Mouse (Mus musculus) ovary, adult 18-20 months (tissue): ENCODE measurements around the gene Defb22.

Source experiments
- DNase-seq: peaks from one replicate; pipeline ENCODE4 v3.0.0; 2022; ENCODE audit warnings: low spot score, mixed read lengths

The Defb22 gene

DNA sequence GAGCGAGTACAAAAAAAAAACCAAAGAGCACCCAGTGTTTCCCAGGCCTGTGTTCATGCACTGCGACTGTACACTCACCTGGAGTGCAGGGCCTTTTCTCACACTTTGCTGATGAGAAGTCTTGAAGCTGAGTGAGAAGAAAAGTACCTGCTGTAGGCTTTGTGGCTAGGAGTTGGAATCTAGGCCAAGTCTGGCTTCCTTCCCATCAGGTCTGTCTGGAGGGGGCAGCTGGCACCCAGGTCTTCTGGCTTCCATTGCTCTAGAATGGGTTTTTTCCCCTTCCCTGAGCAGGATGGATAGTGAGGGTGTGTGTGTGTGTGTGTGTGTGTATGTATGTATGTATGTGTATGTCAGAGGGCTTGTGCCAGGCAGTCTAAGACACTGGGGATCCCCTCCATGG, 50.1 kb downstream of the Defb22 start:
- no peak for DNase-seq

DNA sequence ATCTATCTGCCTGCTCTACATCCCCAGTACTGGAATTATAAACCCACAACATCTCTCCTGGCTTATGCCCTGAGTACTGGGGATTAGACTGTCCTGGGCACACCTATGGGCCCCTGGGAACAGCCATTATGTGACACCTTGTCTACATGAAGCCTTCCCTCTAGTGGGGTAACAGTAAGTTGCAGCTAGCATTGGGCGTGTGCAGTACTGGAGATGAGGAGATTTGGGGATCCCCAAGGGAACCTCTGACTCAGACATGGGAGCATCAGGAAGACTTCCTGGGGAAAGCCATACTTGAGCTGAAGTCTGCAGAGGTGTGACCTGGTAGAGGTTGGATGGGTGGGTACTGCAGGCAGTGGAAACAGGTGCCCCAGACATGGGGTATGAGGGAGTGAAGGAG, 51.0 kb downstream of the Defb22 start:
- DNase-seq: no peak

DNA sequence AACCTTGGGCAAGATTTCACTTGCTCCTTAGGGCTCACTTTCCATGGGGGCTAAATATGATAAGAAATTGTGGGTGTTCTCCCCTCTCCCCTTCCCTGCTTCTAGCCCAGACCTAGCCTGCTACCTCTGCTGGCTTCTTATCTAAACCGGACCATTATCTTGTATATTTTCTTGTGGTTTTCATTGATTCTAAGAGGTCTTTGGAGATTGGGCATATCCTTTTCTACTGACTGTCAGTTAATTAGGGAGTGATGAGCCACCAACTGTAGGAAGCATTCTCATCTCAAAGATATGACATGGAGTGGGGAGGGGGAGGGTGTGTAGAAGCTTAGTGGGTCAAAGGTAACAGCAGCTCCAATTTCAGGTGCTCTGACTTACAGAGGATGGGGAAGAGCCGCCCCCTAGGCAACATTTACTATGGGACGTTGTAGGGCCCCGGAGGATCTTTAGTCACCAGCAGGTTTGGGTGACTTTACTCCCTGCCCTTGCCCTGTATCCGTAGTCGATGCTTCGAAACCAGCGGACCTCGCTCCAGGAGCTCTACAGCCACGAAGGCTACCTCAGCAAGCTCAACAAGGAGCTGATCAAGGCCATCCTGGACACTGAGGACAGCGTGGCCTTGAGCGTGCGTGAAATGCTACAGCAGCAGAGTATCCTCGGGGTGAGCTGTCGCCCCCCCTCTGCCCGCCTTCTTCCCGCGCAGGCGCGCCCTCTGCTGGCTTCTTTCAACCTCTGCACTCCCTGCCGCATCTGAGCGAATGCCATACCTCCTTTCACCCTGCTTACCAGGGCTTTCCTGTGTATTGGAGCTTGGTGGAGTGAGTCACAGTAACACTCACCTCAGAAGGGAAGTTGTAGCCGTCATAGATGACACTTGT, 52.7 kb downstream of the Defb22 start:
- DNase-seq: peak; percentile 86

DNA sequence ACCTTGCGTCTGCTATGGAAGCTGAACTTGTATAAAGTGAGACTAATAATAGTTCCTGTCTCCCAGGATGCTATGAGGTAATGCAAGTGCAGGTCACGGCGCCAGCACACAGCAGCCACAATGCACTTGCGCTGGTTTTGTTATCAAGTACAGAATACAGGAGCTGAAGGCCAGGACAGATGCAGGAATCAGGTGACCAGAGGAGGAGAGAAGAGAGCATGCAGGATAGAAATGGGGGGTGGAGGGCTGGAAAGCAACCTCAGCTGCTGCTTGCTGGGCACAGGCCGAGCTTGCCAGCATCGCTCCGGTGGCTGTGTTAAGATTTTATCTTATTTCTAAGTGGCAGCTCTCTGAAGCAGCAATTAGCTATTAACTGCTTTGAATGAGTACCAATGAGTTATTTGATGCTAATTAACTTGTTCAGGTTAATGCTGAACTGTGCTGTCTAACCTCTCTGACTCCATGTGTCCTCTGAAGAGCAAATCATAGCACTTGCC, 53.5 kb downstream of the Defb22 start:
- DNase-seq: no peak
